Mouse (Mus musculus) lung, embryonic 15.5 days (tissue): ENCODE results near the gene Erc1. TPM values are rescaled to one million over a fixed set of nuclear protein-coding genes. Genes with fewer than 3 reads are reported as not detected.

Source experiments
- ATAC-seq: fragments of 200-750 bp; cut with Nextera tagmentation; 2 replicates; pipeline ENCODE4 v1.8.0; 2017; ENCODE audit warnings: moderate number of reproducible peaks, borderline replicate concordance; ENCODE audit not compliant: low FRiP score, low TSS enrichment; ENCODE audit errors: extremely low read depth
- H3K27ac ChIP-seq: fragments of 300-500 bp; sonication (generic); 2 replicates; pipeline ENCODE4 v1.5.1; 2015; ENCODE audit warnings: moderate library complexity, mild to moderate bottlenecking, inconsistent platforms
- H3K27me3 ChIP-seq: fragments of 300-500 bp; sonication (generic); 2 replicates; pipeline ENCODE4 v1.6.1; 2015; ENCODE audit warnings: inconsistent platforms
- H3K36me3 ChIP-seq: fragments of 300-500 bp; sonication (generic); 2 replicates; pipeline ENCODE4 v1.6.1; 2015; ENCODE audit warnings: inconsistent platforms
- H3K4me1 ChIP-seq: fragments of 300-500 bp; sonication (generic); 2 replicates; pipeline ENCODE4 v1.6.1; 2015; ENCODE audit warnings: inconsistent platforms
- H3K4me2 ChIP-seq: fragments of 300-500 bp; sonication (generic); 2 replicates; pipeline ENCODE4 v1.6.1; 2015; ENCODE audit warnings: inconsistent platforms, mild to moderate bottlenecking, moderate library complexity
- H3K4me3 ChIP-seq: fragments of 300-500 bp; sonication (generic); 2 replicates; pipeline ENCODE4 v1.5.1; 2015; ENCODE audit warnings: mild to moderate bottlenecking, inconsistent platforms
- H3K9ac ChIP-seq: fragments of 300-500 bp; sonication (generic); 2 replicates; pipeline ENCODE4 v1.6.1; 2015; ENCODE audit warnings: inconsistent platforms
- H3K9me3 ChIP-seq: fragments of 300-500 bp; sonication (generic); 2 replicates; pipeline ENCODE4 v1.6.1; 2016; ENCODE audit warnings: inconsistent platforms
- WGBS: fragments of 180-500 bp; shearing (Covaris S2); methylation state at CpG from one replicate; pipeline ENCODE4 v1.1.7; 2015; 5-methylcytosine and 5-hydroxymethylcytosine counted together
- polyA plus RNA-seq: library from polyadenylated mRNA; unstranded; fragments of >200 nt; fragmentation: Nextera tagmentation; extraction: Ambion mirVana; gene quantifications from 2 replicates; pipeline ENCODE4 v1.2.1, GENCODE M21; 2015

The Erc1 gene
- polyA plus RNA-seq, 1 experiment from 2014 or later, result 19.6 TPM

- Histone ChIP-seq H3K4me3 (no peak overlapping the region), H3K9ac (no peak overlapping the region), H3K36me3 (no peaks in the 10 kb centered on the region), H3K27me3 (no peaks in the 10 kb centered on the region), H3K27ac (no peak overlapping the region), H3K4me1 (no peaks in the 10 kb centered on the region), H3K9me3 (no peaks in the 10 kb centered on the region), H3K4me2 (no peak overlapping the region)
- 48% methylated on average over 2 of the region's 2 CpGs for WGBS
- ATAC-seq, result no peak
Observed at GRCm38 (mm10) chr6:119642718-119643117, 205.2 kb downstream of the Erc1 start.

GRCm38 (mm10) chr6:119635629-119636028, 212.3 kb downstream of the Erc1 start:
- no peaks in the 10 kb centered on the region for H3K27me3 ChIP-seq
- H3K27ac ChIP-seq, result 0 out of 2 replicates have a peak overlapping the region, but pooled peaks have one; percentile 3
- 37% methylated on average over 2 of the region's 2 CpGs for WGBS
- H3K9ac ChIP-seq, result no peak overlapping the region
- H3K9me3 ChIP-seq, result no peaks in the 10 kb centered on the region
- no peak overlapping the region for H3K4me2 ChIP-seq
- no peaks in the 10 kb centered on the region for H3K36me3 ChIP-seq
- no peak; the same call in 1 of the 2 replicates for ATAC-seq
- H3K4me3 ChIP-seq, result no peak overlapping the region
- no peaks in the 10 kb centered on the region for H3K4me1 ChIP-seq

GRCm38 (mm10) chr6:119630622-119631021, 217.3 kb downstream of the Erc1 start:
- Histone ChIP-seq H3K9ac (no peak overlapping the region), H3K27me3 (no peaks in the 10 kb centered on the region), H3K36me3 (no peaks in the 10 kb centered on the region), H3K27ac (no peak overlapping the region), H3K4me3 (no peak overlapping the region), H3K9me3 (no peaks in the 10 kb centered on the region), H3K4me2 (no peak overlapping the region), H3K4me1 (no peaks in the 10 kb centered on the region)
- ATAC-seq, result no peak
- 78% methylated on average over 3 of the region's 3 CpGs for WGBS

GRCm38 (mm10) chr6:119601379-119601778, 246.6 kb downstream of the Erc1 start:
- WGBS, result 71% methylated on average over 2 of the region's 2 CpGs
- no peaks in the 10 kb centered on the region for H3K27me3 ChIP-seq
- H3K9me3 ChIP-seq, result no peaks in the 10 kb centered on the region
- H3K4me1 ChIP-seq, result no peaks in the 10 kb centered on the region
- ATAC-seq, result no peak
- no peak overlapping the region for H3K4me2 ChIP-seq
- no peak overlapping the region for H3K4me3 ChIP-seq
- no peaks in the 10 kb centered on the region for H3K36me3 ChIP-seq
- H3K9ac ChIP-seq, result no peak overlapping the region
- H3K27ac ChIP-seq, result no peak overlapping the region

- Histone ChIP-seq H3K9ac (no peak overlapping the region), H3K36me3 (no peaks in the 10 kb centered on the region), H3K9me3 (no peaks in the 10 kb centered on the region), H3K27ac (no peak overlapping the region), H3K27me3 (no peaks in the 10 kb centered on the region), H3K4me1 (no peaks in the 10 kb centered on the region), H3K4me2 (no peak overlapping the region), H3K4me3 (no peak overlapping the region)
- ATAC-seq, result no peak
- 89% methylated on average over 4 of the region's 4 CpGs for WGBS
Observed at GRCm38 (mm10) chr6:119595440-119595839, 252.5 kb downstream of the Erc1 start.

GRCm38 (mm10) chr6:119590872-119591271, 257.1 kb downstream of the Erc1 start:
- Histone ChIP-seq H3K27me3 (no peaks in the 10 kb centered on the region), H3K9ac (no peak overlapping the region), H3K4me3 (no peak overlapping the region), H3K4me2 (no peak overlapping the region), H3K4me1 (peaks cover 8% of the 10 kb centered on the region), H3K9me3 (no peaks in the 10 kb centered on the region), H3K27ac (no peak overlapping the region), H3K36me3 (no peaks in the 10 kb centered on the region)
- ATAC-seq, result no peak
- 86% methylated on average over 2 of the region's 2 CpGs for WGBS

- Histone ChIP-seq H3K4me3 (no peak overlapping the region), H3K27ac (no peak overlapping the region), H3K9ac (no peak overlapping the region), H3K36me3 (no peaks in the 10 kb centered on the region), H3K27me3 (no peaks in the 10 kb centered on the region), H3K9me3 (no peaks in the 10 kb centered on the region), H3K4me1 (peaks cover 26% of the 10 kb centered on the region), H3K4me2 (no peak overlapping the region)
- no peak for ATAC-seq
- 76% methylated on average over 2 of the region's 2 CpGs for WGBS
Observed at GRCm38 (mm10) chr6:119587897-119588296, 260.1 kb downstream of the Erc1 start.

- no peak overlapping the region for H3K9ac ChIP-seq
- no peaks in the 10 kb centered on the region for H3K36me3 ChIP-seq
- peaks cover 26% of the 10 kb centered on the region for H3K4me1 ChIP-seq
- no peaks in the 10 kb centered on the region for H3K9me3 ChIP-seq
- no peak for ATAC-seq
- no peaks in the 10 kb centered on the region for H3K27me3 ChIP-seq
- H3K4me2 ChIP-seq, result no peak overlapping the region
- no peak overlapping the region for H3K27ac ChIP-seq
- H3K4me3 ChIP-seq, result no peak overlapping the region
Observed at GRCm38 (mm10) chr6:119587454-119587853, 260.5 kb downstream of the Erc1 start.

GRCm38 (mm10) chr6:119585652-119586375, 262.2 kb downstream of the Erc1 start:
- H3K36me3 ChIP-seq, result no peaks in the 10 kb centered on the region
- H3K4me1 ChIP-seq, result peaks cover 26% of the 10 kb centered on the region
- 61% methylated on average over 5 of the region's 5 CpGs for WGBS
- peak overlapping the region; percentile 16; the same call in 1 of the 2 replicates for H3K27ac ChIP-seq
- H3K27me3 ChIP-seq, result no peaks in the 10 kb centered on the region
- no peak overlapping the region for H3K4me2 ChIP-seq
- H3K9ac ChIP-seq, result no peak overlapping the region
- H3K4me3 ChIP-seq, result no peak overlapping the region
- no peaks in the 10 kb centered on the region for H3K9me3 ChIP-seq
- ATAC-seq, result peak; percentile 68; the same call in 1 of the 2 replicates

GRCm38 (mm10) chr6:119584061-119584460, 263.9 kb downstream of the Erc1 start:
- Histone ChIP-seq H3K4me3 (no peak overlapping the region), H3K36me3 (no peaks in the 10 kb centered on the region), H3K4me1 (peaks cover 26% of the 10 kb centered on the region), H3K9ac (no peak overlapping the region), H3K4me2 (no peak overlapping the region), H3K9me3 (no peaks in the 10 kb centered on the region), H3K27me3 (no peaks in the 10 kb centered on the region), H3K27ac (peak overlapping the region; percentile 27)
- no peak for ATAC-seq
- 48% methylated on average over 1 of the region's 1 CpGs for WGBS

GRCm38 (mm10) chr6:119583165-119583564, 264.8 kb downstream of the Erc1 start:
- H3K9ac ChIP-seq, result no peak overlapping the region
- H3K4me2 ChIP-seq, result no peak overlapping the region
- H3K4me1 ChIP-seq, result peaks cover 33% of the 10 kb centered on the region
- WGBS, result 79% methylated on average over 5 of the region's 5 CpGs
- H3K27ac ChIP-seq, result no peak overlapping the region
- no peak for ATAC-seq
- no peaks in the 10 kb centered on the region for H3K9me3 ChIP-seq
- H3K36me3 ChIP-seq, result no peaks in the 10 kb centered on the region
- no peaks in the 10 kb centered on the region for H3K27me3 ChIP-seq
- H3K4me3 ChIP-seq, result no peak overlapping the region

GRCm38 (mm10) chr6:119576706-119577105, 271.3 kb downstream of the Erc1 start:
- Histone ChIP-seq H3K27me3 (no peaks in the 10 kb centered on the region), H3K36me3 (peaks cover 16% of the 10 kb centered on the region; the same call in 1 of the 2 replicates), H3K4me1 (peaks cover 7% of the 10 kb centered on the region; the same call in 1 of the 2 replicates), H3K9me3 (no peaks in the 10 kb centered on the region), H3K4me3 (no peak overlapping the region), H3K4me2 (no peak overlapping the region), H3K27ac (no peak overlapping the region), H3K9ac (no peak overlapping the region)
- ATAC-seq, result no peak
- WGBS, result 95% methylated on average over 4 of the region's 4 CpGs
